Mouse (Mus musculus): ENCODE measurements at regions not wholly inside any gene's neighbourhood (a gene's known extent, or its start where the extent isn't known, plus 50 kb on each side); places are given as distances from the start of the nearest gene placed in this dataset.

DNA sequence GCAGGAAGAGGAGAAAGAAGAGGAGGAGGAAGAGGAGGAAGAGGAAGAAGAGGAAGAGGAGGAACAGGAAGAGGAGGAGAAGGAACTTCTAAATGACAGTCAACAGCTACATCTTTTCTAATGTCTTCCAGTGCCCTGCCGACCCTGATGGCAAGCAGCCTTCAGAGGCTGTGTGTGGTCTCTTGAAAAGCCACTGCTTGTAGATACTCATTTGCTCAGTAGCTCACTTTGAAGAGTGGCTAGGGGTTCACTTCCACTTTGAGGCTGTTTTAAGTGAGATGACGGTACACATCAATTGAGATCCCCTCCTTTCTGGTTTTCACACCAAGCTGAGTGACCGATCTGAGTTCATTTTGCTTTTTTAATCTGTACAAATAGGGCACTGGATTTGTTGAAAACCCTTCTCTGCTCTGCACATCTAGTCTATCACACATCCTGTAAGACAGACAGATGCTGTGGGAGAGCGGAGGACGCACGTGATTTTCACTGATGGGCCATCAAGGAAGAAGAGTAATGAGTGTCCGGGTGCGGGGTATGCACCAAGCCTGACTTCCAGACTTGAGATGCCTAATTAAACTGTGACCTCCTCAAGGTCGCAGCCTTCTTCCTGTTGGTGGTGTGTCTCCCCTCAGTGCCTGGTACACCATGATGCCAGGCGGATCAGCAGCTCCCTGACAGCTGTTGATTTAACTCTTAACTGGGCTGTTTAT, 239.0 kb downstream of the Mtx2 start:
- no peaks in the 10 kb centered on the region for H3K9me3 ChIP-seq (ENCODE audit: control insufficient read depth, low read length)
- no peak overlapping the region for H3K4me2 ChIP-seq (ENCODE audit: low read length)
- H3K27me3 ChIP-seq (replicated peaks; ENCODE audit: control insufficient read depth, insufficient read depth, low read length), result no peaks in the 10 kb centered on the region
- no peak overlapping the region for H3K27ac ChIP-seq (ENCODE audit: low read length)
- ATAC-seq, result no peak
- no peak overlapping the region for H3K4me3 ChIP-seq (replicated peaks; ENCODE audit: low read length)
- peaks cover 3% of the 10 kb centered on the region for H3K4me1 ChIP-seq (replicated peaks; ENCODE audit: control insufficient read depth, insufficient read depth, low read length)
- no peak overlapping the region for H3K9ac ChIP-seq (replicated peaks; ENCODE audit: low read depth, low read length)
- no peaks in the 10 kb centered on the region for H3K36me3 ChIP-seq (ENCODE audit: control insufficient read depth, insufficient read depth)
- 80% methylated on average over 10 of the region's 10 CpGs for WGBS

DNA sequence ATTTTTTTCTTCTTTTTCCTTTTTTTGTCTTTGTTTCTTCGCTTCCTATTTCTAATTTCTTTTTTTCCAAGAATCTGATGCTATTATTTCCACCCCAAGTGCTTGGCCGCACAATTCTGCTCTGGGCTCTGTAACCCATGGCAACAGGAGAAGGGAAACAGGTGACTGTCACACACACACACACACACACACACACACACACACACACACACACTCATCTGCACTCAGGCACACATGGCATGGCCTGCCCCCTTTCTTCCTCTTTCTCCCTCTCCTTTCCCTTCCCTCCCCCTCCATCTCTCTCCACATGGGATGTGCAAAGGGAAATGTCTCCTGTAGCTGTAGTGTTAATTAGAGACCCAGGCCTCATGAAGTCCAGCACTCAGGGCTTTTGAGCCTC, 239.7 kb downstream of the Mtx2 start:
- 29% methylated on average over 2 of the region's 2 CpGs for WGBS
- ATAC-seq, result peak; percentile 52; the same call in 1 of the 2 replicates
- no peak overlapping the region for H3K4me3 ChIP-seq (replicated peaks; ENCODE audit: low read length)
- H3K36me3 ChIP-seq (ENCODE audit: control insufficient read depth, insufficient read depth), result no peaks in the 10 kb centered on the region
- peaks cover 3% of the 10 kb centered on the region for H3K4me1 ChIP-seq (replicated peaks; ENCODE audit: control insufficient read depth, insufficient read depth, low read length)
- no peak overlapping the region for H3K27ac ChIP-seq (ENCODE audit: low read length)
- H3K9ac ChIP-seq (replicated peaks; ENCODE audit: low read depth, low read length), result no peak overlapping the region
- no peaks in the 10 kb centered on the region for H3K9me3 ChIP-seq (ENCODE audit: control insufficient read depth, low read length)
- H3K27me3 ChIP-seq (replicated peaks; ENCODE audit: control insufficient read depth, insufficient read depth, low read length), result no peaks in the 10 kb centered on the region
- no peak overlapping the region for H3K4me2 ChIP-seq (ENCODE audit: low read length)

DNA sequence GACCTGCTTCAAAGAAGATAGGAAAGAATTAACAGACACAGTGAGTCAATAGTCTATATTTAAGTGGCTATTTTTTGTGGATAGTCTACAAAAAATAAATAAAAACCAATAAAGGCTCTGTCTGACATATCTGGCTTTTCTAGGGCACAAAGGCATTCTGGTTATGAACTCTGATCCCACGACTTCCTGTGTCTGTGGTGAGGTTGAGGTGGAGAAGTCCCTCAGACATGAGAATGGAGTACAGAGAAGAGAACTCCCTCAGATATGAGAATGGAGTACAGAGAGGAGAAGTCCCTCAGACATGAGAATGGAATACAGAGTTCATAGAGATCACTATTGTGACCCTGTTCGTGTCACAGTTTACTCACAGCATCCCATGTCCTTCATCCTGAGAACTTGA, 243.7 kb downstream of the Mtx2 start:
- no peaks in the 10 kb centered on the region for H3K36me3 ChIP-seq (ENCODE audit: control insufficient read depth, insufficient read depth)
- no peak overlapping the region for H3K4me2 ChIP-seq (ENCODE audit: low read length)
- no peak for ATAC-seq
- no peaks in the 10 kb centered on the region for H3K27me3 ChIP-seq (replicated peaks; ENCODE audit: control insufficient read depth, insufficient read depth, low read length)
- peaks cover 18% of the 10 kb centered on the region for H3K4me1 ChIP-seq (replicated peaks; ENCODE audit: control insufficient read depth, insufficient read depth, low read length)
- 74% methylated on average over 2 of the region's 2 CpGs for WGBS
- no peak overlapping the region for H3K27ac ChIP-seq (ENCODE audit: low read length)
- H3K9ac ChIP-seq (replicated peaks; ENCODE audit: low read depth, low read length), result no peak overlapping the region
- no peaks in the 10 kb centered on the region for H3K9me3 ChIP-seq (ENCODE audit: control insufficient read depth, low read length)
- H3K4me3 ChIP-seq (replicated peaks; ENCODE audit: low read length), result no peak overlapping the region

DNA sequence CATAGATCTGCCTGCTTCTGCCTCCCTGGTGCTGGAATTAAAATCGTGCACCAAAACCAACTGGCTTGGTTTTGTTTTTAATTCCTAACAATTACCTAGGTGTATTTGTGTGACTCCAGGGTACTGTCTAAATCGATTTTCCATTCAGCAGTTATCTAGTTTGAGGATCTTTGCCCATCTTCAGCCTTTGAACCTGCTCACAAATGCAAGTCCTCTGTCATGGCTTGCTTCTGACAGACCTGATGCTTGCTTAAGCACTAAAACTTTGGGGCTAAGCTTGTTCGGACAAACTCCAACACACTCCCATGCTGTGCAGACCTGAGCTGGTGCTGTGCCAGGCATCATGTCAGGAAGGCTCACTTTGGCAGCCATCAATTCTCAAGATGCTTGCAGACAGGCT, 246.4 kb downstream of the Mtx2 start:
- ATAC-seq, result no peak
- peaks cover 15% of the 10 kb centered on the region for H3K4me1 ChIP-seq (replicated peaks; ENCODE audit: control insufficient read depth, insufficient read depth, low read length)
- H3K27ac ChIP-seq (ENCODE audit: low read length), result no peak overlapping the region
- WGBS, result 67% methylated on average over 3 of the region's 3 CpGs
- H3K4me2 ChIP-seq (ENCODE audit: low read length), result no peak overlapping the region
- no peak overlapping the region for H3K9ac ChIP-seq (replicated peaks; ENCODE audit: low read depth, low read length)
- H3K9me3 ChIP-seq (ENCODE audit: control insufficient read depth, low read length), result no peaks in the 10 kb centered on the region
- no peaks in the 10 kb centered on the region for H3K36me3 ChIP-seq (ENCODE audit: control insufficient read depth, insufficient read depth)
- no peaks in the 10 kb centered on the region for H3K27me3 ChIP-seq (replicated peaks; ENCODE audit: control insufficient read depth, insufficient read depth, low read length)
- no peak overlapping the region for H3K4me3 ChIP-seq (replicated peaks; ENCODE audit: low read length)

DNA sequence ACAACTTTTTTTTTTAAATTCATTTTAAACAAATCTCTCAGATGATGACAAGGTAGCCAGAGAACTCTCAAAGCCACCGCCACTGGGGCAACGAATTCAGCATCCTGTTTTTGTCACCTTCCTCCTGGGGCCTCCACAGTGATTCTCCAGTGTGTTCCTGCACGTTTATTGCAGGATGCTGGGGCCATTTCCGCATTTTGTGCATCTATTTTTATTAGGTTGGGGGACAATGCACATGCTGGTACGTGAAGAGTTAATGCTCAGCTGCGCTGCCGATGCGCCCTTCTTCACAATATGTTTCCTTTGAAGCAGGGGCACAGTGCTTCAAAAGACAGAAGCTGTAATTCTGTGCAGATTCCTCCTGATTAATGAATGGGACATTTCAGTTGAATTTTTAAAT, 246.9 kb downstream of the Mtx2 start:
- 27% methylated on average over 8 of the region's 8 CpGs for WGBS
- 0 out of 2 replicates have a peak overlapping the region, but pooled peaks have one; percentile 9 for H3K4me2 ChIP-seq (ENCODE audit: low read length)
- H3K9ac ChIP-seq (replicated peaks; ENCODE audit: low read depth, low read length), result no peak overlapping the region
- no peaks in the 10 kb centered on the region for H3K27me3 ChIP-seq (replicated peaks; ENCODE audit: control insufficient read depth, insufficient read depth, low read length)
- ATAC-seq, result no peak
- H3K9me3 ChIP-seq (ENCODE audit: control insufficient read depth, low read length), result no peaks in the 10 kb centered on the region
- H3K4me3 ChIP-seq (replicated peaks; ENCODE audit: low read length), result no peak overlapping the region
- no peak overlapping the region for H3K27ac ChIP-seq (ENCODE audit: low read length)
- peaks cover 15% of the 10 kb centered on the region for H3K4me1 ChIP-seq (replicated peaks; ENCODE audit: control insufficient read depth, insufficient read depth, low read length)
- H3K36me3 ChIP-seq (ENCODE audit: control insufficient read depth, insufficient read depth), result no peaks in the 10 kb centered on the region

DNA sequence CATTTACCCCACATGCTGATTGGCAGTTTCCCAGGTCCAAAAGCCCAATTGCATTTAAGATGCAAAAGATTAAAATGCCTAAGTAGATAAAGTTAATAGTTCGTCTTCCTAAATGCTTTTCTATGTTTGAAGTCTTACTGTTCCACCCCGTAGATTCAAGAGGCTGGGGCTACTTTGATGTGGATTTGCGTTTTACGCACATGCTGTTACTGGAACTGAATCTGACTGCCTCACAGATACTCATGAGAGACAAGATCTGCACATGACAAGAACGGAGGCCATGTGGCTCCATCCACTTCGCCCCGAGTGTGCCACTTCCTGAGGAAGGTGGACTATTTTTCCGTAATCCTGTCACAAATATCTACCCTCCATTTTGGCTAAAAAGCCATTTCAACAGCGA, 247.6 kb downstream of the Mtx2 start:
- 58% methylated on average over 9 of the region's 9 CpGs for WGBS

DNA sequence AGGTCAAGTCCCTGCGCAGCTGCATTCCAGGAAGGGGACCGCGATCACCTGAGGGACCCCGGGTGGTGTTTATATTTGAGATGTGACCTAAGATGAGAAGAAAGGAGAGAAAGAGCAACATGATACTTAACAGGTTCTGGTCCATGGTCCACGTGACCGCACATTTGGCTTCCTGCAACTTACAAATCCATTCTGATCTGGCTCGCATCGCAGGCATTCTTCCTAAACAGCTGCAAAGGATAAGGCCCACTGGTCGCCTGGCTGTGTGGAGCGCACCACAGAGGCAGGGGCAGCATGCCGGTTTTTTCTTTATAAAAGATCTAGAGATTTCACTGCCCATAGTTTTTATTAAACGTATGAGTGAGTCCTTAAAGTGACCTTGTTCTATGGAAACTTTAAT, 261.6 kb downstream of the Mtx2 start:
- no peak overlapping the region for H3K9ac ChIP-seq (replicated peaks; ENCODE audit: low read depth, low read length)
- no peaks in the 10 kb centered on the region for H3K4me1 ChIP-seq (replicated peaks; ENCODE audit: control insufficient read depth, insufficient read depth, low read length)
- WGBS, result 73% methylated on average over 12 of the region's 12 CpGs
- H3K4me3 ChIP-seq (replicated peaks; ENCODE audit: low read length), result no peak overlapping the region
- no peaks in the 10 kb centered on the region for H3K27me3 ChIP-seq (replicated peaks; ENCODE audit: control insufficient read depth, insufficient read depth, low read length)
- no peaks in the 10 kb centered on the region for H3K9me3 ChIP-seq (ENCODE audit: control insufficient read depth, low read length)
- no peak for ATAC-seq
- no peak overlapping the region for H3K4me2 ChIP-seq (ENCODE audit: low read length)
- H3K27ac ChIP-seq (ENCODE audit: low read length), result no peak overlapping the region
- H3K36me3 ChIP-seq (ENCODE audit: control insufficient read depth, insufficient read depth), result no peaks in the 10 kb centered on the region

More for the DNA sequence above, 247.6 kb downstream of the Mtx2 start:
- no peaks in the 10 kb centered on the region for H3K9me3 ChIP-seq (ENCODE audit: control insufficient read depth, low read length)
- H3K4me3 ChIP-seq (replicated peaks; ENCODE audit: low read length), result no peak overlapping the region
- H3K4me1 ChIP-seq (replicated peaks; ENCODE audit: control insufficient read depth, insufficient read depth, low read length), result peaks cover 15% of the 10 kb centered on the region
- H3K9ac ChIP-seq (replicated peaks; ENCODE audit: low read depth, low read length), result no peak overlapping the region
- ATAC-seq, result no peak
- H3K27ac ChIP-seq (ENCODE audit: low read length), result no peak overlapping the region
- no peaks in the 10 kb centered on the region for H3K27me3 ChIP-seq (replicated peaks; ENCODE audit: control insufficient read depth, insufficient read depth, low read length)
- no peaks in the 10 kb centered on the region for H3K36me3 ChIP-seq (ENCODE audit: control insufficient read depth, insufficient read depth)
- H3K4me2 ChIP-seq (ENCODE audit: low read length), result no peak overlapping the region

DNA sequence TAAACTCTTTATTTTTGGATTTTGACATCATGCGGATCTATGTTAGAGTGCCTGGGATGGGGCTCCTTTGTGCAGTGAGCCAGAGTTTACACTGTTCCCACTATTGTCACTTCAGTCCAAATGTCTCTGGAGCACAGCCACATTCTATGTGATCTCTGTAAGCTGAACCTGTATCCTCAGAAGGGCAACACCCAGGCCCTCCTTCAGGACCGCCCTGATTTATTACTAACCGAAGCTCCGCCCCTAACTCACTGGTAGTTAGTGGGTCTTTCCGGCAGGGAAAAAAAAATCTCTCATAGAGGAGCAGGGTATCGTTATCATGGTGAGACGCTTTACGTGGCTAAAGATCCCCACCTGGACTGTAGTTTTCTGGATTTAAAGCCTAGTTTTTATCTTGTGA, 263.6 kb downstream of the Mtx2 start:
- Histone ChIP-seq H3K27ac (ENCODE audit: low read length) (no peak overlapping the region), H3K36me3 (ENCODE audit: control insufficient read depth, insufficient read depth) (no peaks in the 10 kb centered on the region), H3K27me3 (replicated peaks; ENCODE audit: control insufficient read depth, insufficient read depth, low read length) (no peaks in the 10 kb centered on the region), H3K9me3 (ENCODE audit: control insufficient read depth, low read length) (no peaks in the 10 kb centered on the region), H3K4me3 (replicated peaks; ENCODE audit: low read length) (no peak overlapping the region), H3K9ac (replicated peaks; ENCODE audit: low read depth, low read length) (no peak overlapping the region), H3K4me1 (replicated peaks; ENCODE audit: control insufficient read depth, insufficient read depth, low read length) (no peaks in the 10 kb centered on the region), H3K4me2 (ENCODE audit: low read length) (no peak overlapping the region)
- ATAC-seq, result no peak
- WGBS, result 79% methylated on average over 8 of the region's 8 CpGs

DNA sequence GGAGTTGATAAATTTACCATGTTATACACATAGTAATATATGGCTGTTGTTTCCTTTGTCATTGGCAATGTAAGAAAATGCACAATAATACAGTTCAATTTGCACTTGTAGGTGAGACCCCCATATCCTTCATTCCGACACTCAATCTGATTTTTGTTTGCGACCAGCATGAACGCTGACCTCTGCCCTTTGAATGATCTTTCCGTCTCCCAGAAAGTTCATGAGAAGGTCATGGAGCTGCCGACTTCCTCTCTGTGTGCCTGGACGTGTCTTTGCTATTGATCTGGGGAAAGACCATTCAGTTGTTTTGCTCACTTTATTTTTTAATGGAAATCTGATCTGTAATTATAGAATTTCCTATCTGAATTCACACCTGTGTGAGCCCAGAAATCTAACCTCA, 264.0 kb downstream of the Mtx2 start:
- Histone ChIP-seq H3K27ac (ENCODE audit: low read length) (no peak overlapping the region), H3K9me3 (ENCODE audit: control insufficient read depth, low read length) (no peaks in the 10 kb centered on the region), H3K9ac (replicated peaks; ENCODE audit: low read depth, low read length) (no peak overlapping the region), H3K4me2 (ENCODE audit: low read length) (no peak overlapping the region), H3K4me1 (replicated peaks; ENCODE audit: control insufficient read depth, insufficient read depth, low read length) (no peaks in the 10 kb centered on the region), H3K4me3 (replicated peaks; ENCODE audit: low read length) (no peak overlapping the region), H3K27me3 (replicated peaks; ENCODE audit: control insufficient read depth, insufficient read depth, low read length) (no peaks in the 10 kb centered on the region), H3K36me3 (ENCODE audit: control insufficient read depth, insufficient read depth) (no peaks in the 10 kb centered on the region)
- WGBS, result 64% methylated on average over 6 of the region's 6 CpGs
- no peak for ATAC-seq

DNA sequence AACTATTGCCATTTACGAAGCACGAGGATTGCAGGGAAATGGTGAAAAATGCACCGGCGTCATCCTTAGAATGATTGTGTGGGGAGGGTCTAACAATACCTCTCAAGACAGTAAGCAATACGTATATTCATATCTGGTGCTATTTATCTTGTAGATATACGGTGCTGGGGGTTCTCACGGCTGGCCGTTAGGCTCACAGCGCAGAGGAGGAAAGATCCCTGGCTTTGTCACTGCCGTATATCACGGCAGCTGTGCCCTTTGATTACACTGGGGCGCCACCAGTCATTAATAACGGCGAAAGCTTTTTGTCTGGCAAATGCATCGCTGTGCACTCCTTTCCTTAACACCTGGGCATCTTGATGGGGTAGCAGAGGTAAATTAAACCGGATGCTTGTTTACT, 264.8 kb downstream of the Mtx2 start:
- no peak overlapping the region for H3K4me2 ChIP-seq (ENCODE audit: low read length)

More for the DNA sequence above, 264.8 kb downstream of the Mtx2 start:
- WGBS, result 79% methylated on average over 16 of the region's 16 CpGs
- Histone ChIP-seq H3K9ac (replicated peaks; ENCODE audit: low read depth, low read length) (no peak overlapping the region), H3K36me3 (ENCODE audit: control insufficient read depth, insufficient read depth) (no peaks in the 10 kb centered on the region), H3K4me1 (replicated peaks; ENCODE audit: control insufficient read depth, insufficient read depth, low read length) (no peaks in the 10 kb centered on the region), H3K9me3 (ENCODE audit: control insufficient read depth, low read length) (no peaks in the 10 kb centered on the region), H3K4me3 (replicated peaks; ENCODE audit: low read length) (no peak overlapping the region), H3K27ac (ENCODE audit: low read length) (no peak overlapping the region), H3K27me3 (replicated peaks; ENCODE audit: control insufficient read depth, insufficient read depth, low read length) (no peaks in the 10 kb centered on the region)
- ATAC-seq, result no peak
